Mouse (Mus musculus) retina, adult 2 months (tissue): Measurements from ENCODE around the gene Lekr1.
"Not testable (repeated sequence)": the region's sequence is repeated elsewhere in the genome, so short reads cannot be mapped to it uniquely, and the experiment has no call there.

Experiments used
- DNase-seq: peaks from one replicate; pipeline ENCODE4 v3.0.0-alpha.2; 2012; ENCODE audit warnings: low read depth, low spot score

Gene Lekr1

DNA sequence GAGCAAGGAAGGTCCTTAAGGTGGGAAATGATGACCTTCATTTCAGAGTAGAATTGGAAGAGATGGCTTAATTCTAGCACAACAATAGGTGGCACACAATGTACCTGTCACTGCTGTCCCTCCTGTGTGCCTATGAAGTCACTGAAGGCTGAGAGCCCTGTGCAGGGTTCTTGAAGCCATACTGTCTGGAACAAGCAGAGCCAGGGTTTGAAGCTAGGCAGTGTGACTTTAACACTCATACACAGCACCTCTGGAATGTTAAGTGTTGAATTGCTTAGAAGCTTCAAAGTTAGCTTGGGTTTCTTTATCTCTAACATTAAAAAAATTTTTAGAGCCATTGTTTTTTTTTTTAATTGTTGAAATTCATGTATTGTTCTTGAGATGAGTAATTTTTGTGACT is 100.4 kb downstream of the Lekr1 start:
- DNase-seq, result no peak

DNA sequence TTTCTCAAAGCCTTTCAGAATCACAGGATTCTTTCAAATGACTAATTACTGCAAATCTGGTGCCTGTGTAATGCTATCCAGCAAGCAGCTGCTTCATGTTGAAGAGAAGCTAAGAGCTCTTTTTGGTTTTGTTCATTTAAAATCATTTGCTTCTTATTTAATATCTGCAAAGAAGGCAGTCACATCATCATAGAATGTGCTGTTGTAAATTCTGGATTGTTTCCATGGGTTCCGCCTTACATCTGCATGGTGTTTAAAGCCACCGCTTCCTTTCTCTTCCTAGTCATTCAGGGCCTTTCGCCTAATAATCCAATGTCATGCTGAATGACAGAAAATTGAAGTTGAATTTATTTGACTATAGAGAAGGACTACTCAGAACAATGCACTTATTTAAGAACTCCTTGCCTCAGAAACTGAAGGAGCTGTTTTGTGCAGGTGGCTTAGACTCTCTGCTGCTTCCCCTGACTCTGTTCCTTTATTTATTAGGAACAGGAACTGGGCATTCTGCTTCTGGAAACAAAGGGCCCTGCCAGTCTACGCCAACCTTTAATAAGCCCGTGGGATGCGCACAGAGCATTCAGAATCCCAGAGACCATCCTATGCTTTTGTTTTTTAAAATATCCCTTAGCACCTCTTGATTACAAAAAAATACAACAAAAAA is 101.3 kb downstream of the Lekr1 start:
- no peak for DNase-seq

DNA sequence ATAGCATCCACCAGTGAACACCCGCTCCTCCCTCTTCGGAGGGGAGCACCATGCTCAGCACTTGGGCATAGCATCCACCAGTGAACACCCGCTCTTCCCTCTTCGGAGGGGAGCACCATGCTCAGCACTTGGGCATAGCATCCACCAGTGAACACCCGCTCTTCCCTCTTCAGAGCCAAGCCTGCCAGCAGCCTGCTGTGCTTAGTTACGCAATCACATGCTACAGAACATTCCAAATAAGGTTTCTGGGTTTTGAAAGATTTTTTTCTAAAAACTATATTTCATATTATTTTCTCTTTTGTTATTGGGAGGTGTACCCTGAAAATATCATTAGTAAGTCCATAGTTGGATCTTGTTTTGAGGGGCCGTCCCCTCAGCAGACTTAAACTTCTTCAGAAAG is 103.6 kb downstream of the Lekr1 start:
- not testable (repeated sequence) for DNase-seq

DNA sequence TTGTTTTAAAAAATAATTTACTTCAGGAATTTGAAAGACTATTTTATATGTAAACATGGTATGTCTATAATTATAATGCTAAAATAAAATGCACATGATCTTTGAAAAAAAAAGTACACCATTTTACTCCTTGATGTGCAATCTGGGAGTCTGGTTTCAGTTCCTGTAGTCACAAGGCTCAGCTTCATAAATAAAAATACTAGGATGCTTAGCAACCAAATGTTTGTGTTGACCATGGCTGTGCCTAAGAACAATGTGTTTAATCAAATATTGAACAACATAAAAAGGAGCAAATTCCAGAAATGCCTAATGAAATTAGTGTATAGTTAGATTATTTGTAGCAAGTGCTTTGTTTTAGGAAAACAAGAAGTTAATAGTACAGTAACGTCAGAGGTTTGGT is 107.9 kb downstream of the Lekr1 start:
- DNase-seq, result no peak

DNA sequence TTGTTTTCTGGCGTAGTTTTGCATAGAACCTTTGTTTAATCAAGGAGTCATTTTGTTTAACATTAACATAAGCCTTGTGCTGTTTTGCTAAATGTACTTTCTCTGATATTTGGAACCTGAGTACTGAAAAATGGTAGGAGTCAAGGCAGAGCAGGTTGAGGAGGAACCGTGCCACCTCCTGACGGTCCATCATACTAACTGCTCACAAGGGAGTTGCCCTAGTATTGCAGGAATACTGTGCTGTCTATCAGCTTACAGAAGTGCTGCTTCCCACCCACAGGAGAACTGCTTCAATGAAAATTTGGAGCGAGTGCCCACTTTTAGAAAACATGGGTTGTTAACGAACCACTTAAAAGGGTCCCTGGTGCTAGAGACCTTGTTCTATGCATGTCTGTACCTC is 109.1 kb downstream of the Lekr1 start:
- no peak for DNase-seq

DNA sequence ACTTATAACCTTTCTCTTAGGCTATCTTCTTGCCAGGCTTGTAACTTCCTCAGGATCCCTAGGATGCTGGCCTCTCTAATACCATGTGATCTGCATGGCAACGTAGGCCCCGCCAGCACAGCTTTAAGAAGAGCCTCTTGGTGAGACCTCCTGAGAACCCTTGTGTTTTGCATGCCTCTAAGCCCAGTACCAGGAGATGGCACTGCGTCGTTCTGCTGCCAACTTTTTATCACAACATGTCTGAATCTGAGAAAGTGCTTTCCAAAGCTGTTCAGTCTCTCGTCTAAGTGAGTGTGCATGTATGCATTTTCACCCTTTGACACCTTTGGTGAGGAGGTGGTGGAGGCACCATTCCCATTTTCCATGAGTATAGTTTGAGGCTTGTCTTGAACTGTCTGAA is 116.2 kb downstream of the Lekr1 start:
- DNase-seq, result no peak

DNA sequence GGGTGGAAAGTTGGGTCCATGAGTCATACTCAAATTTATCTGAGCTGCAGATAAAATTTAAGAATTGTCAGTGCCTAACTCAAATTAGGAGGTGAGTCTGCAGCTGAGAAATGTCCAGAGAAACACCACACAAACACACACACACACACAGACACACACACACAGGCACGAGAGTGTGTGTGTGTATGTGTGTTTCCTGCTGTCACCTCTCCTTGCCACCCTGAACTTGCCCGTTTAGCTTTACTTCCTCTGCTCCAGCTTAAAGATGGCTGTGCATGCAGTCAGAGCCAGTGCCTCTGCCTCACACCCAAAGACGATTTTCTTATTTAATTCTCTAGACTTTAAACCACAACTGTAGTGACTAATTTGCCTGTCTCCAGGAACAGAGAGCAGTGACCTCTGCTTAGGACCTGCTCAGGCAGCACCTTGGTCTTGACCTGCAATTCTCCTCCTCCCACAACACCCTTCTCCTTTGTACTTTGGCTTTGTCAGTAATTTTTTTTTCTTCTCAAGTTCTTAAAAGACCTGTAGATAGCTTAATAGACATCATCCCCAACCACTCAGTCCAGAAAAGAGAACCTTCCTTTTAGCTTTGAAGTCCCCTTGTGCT is 124.2 kb downstream of the Lekr1 start:
- DNase-seq, result no peak

DNA sequence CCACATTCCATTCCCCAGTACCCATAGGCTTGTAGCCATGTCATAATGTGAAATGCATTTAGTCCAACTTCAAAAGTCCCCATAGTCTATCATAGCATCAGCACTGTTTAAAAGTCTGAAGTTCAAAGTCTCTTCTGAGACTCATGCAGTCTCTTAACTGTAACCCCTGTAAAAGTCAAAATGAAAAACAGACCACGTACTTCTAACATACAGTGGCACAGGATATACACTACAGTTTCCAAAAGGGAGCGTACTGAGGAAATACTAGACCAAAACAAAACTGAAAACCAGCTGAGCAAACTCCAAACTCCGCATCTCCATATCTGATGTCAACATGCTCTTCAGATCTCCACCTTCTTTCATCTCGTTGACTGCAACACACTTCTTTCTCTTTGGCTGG is 127.5 kb downstream of the Lekr1 start:
- no peak for DNase-seq

DNA sequence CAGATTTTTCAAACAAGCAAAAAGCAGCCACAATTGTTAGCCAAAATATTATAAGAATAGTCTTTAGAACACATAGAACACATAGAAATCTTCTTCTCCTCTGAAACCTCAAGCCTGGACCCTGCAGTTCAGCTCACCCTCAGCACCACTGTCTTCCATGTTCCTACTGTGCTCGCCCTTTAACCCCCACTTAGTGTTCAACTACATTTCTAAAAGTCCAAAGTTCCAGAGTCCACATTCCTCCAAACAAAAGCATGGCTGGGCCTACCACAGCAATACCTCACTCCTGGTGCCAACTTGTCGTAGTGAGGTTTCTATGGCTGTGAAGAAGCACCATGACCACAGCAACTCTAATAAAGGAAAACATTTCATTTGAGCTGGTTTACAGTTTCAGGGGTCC is 128.7 kb downstream of the Lekr1 start:
- DNase-seq, result no peak

DNA sequence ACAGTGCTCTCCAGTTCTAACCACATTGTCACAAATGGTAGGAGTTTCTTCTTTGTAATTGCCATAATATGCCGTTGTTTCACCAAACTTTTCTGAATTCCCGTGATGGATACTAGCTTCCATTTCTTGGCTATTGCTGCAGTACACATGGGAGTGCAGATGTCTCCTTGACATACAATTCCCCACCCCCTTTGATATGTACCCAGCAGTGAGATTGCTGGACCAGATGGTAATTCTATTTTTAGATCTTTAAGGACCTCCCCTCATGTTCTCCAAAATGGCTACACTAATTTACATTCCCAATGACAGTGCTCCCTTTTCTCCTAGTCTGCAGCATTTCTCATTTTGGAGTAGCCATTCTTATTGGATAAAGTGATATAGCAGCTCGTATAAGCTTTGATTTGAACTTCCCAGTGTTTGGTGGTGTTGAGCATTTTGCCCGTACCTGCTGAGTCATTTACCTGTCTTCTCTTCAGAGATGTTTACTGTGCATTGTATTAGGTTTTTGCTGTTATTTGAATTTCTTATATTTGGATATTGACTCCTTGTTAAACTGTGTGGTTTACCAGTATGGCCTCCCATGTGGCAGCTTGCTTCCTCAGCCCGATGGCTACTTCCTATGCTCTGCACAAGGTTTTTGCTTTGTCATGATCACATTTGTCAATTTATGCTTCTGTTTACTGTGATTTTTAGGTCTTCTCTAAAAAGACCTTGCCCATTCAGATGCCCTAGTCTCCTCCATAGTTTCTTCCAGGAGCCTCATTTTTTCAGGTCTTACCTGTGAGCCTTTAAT is 131.5 kb downstream of the Lekr1 start:
- DNase-seq, result no peak

DNA sequence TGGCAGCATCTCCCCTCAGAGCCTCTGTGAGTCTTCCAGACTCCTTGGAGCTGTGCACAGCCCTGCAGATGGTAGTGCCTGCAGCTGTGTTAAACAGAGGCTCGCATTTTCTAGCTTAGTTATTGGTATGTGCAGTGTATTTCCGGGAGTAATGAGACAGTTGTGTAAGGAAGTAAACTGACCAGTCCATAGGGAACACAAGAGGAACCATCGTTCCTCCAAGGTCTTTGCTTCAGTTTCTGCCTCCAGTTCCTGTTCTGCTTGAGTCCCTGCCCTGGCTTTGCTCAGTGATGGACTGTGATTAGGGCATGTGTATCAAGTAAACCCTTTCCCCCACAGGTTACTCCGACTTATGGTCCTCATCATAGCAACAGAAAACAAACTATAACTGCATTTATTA is 134.9 kb downstream of the Lekr1 start:
- no peak for DNase-seq

DNA sequence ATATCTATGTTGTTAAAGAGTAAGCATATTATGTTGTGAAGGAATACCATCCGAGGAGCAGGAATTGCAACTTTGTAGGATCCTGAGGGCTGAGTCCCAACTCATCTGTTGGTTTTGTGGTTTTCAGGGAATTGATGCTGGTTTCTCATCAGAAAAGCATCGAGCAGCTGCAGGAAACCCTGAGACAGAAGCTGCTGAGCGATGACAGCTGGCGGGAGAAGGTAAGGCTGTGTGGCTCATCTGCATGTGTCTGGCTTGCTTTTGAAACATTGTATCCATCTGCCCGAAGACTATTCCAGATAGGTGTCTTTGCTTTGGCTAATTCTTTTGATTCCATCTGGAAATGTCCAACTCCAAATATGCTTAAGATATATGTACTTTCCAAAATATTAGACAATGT is 136.2 kb downstream of the Lekr1 start:
- no peak for DNase-seq

DNA sequence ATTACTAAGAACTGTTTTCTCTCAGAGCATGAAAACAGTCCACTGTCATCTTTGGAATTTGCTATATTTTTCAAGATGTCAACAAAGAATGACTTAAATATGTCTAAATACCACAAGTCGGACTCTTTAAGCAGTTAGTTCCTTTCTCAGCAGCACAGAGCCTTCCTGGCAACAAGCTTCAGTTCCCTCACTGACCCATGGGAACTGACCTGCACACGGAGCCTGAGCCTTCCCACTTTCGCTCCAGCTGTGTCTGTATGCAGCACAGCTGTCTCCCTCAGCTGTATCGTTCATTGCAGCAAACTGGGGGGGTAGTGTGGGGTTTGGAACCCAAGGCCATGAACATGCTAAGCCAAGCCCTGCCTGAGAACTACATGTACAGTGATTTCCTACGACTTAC is 136.8 kb downstream of the Lekr1 start:
- no peak for DNase-seq

DNA sequence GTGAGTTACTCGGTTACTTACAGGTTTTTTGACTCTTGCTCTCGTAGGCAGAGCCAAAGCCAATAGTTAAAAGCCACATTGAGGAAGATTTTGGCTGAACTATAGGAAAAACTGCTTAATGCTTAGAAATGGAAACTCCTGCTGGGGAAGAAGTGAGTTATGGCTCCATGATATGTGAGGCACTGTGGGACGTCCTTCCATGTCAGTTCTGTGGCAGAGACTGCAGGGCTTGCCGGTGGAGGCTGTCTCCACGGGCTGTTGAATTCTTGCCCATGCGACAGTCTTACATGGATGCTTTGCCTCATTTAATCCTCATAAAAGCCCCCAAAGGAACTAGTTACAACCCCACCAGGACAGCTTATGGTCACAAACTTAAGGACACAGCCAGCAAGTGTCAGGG is 148.9 kb downstream of the Lekr1 start:
- no peak for DNase-seq

DNA sequence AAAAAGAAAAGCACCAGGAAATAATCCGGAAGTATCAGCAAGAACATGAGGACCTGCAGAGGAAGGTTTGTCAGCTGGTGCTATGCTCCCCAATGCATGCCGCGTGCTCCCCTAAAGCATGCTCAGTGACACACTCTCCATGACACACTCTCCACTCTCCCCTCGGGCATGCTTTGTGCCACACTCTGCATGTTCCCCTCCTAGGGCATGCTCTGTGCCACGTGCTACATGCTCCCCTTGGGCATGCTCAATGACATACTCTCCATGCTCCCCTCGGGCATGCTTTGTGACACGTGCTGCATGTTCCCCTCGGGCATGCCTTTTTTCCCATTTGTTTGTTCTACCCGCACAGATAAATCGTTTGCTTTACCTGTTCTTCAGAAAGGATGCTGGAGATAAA is 150.0 kb downstream of the Lekr1 start:
- no peak for DNase-seq

DNA sequence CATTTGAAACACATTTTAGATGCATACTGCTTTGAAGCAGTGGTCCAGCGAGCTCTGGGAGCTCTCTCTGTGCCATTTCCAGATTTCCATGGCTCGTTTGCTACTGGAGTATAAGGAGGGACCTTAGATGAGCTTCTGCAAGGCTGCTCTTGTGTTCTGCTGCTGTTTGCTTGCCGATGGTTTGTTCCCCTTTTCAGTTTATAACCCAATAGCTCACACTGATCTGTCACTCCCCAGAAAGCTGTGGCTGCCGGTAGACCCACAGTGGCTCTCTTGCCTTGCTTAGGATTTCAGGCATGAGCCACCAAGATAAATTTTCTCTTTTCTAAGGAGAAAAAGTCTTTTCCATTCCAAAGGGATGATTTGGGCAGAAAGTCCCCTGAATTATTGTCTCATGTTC is 152.6 kb downstream of the Lekr1 start:
- no peak for DNase-seq

DNA sequence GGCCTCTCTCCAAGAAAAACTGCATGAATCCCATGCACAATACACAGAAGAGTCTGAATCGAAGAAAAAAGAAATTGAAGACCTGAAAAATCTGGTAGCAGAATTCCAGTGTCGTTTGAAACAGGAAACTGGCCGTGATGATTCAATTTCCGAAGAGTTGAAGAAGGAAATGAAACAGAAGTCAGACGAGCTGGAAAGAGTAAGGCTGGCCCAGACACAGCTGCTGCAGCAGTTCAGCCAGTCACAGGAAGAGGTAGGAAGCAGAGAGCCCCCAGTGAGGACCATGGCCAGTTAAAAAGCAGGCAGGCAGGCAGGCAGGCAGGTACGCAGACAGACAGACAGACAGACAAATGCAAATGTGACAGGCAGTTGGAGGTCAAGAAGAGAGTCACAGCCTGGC is 153.8 kb downstream of the Lekr1 start:
- no peak for DNase-seq

DNA sequence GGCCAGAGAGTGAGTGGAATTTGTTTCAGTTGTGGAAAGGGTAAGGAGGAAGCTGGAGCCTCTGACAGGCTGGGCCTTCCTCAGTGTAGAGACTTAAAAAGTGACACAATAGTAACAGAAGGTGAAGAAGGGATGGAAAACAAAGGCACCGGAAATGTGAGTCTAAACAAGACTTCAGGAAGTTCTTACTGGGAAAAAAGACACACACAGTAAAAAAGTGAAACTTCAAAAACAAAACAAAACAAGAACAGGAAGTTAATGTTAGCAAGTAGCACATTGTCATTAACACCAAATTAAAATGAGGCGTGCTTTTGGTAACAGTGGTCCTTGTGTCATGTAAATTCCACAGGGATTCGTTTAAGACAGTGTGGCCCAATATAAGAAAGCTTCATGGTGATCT is 158.9 kb downstream of the Lekr1 start:
- no peak for DNase-seq

DNA sequence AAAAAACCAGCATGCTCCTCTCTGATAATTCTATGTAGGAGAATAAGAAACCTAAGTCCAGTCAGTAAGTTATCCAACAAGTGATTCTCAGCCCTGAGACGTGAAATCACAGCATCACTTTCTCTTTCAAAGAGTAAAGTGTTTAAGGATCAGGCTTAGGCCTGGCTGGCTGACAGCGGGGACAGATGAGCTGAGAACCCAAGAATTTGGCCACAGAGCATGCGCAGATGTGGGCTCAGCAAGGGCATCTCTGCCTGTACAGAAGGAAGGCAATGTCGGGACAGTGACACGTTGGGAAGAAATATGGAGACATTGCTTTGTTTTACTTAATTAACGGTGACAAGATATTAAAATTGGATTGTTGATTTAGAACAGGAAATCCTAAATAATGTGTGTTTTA is 160.7 kb downstream of the Lekr1 start:
- DNase-seq, result no peak

DNA sequence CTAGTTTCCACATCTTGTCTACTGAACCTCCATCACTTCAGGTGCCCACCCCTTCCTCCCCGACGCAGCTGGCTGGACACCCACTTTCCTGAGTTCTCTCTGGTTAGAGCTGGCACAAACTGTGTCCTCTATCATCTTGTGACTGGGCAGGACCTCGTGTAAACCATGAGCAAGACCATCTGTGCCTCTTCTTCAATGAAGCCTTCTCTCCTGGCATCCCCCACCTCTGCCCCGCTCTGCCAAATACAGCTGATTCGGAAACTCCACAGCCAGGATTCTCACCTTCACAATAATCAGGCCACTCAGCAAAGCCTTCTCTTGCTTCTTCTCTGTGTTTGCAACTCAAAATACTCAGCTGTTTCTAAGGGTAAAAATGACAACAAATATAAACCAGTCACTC is 161.4 kb downstream of the Lekr1 start:
- DNase-seq, result no peak

DNA sequence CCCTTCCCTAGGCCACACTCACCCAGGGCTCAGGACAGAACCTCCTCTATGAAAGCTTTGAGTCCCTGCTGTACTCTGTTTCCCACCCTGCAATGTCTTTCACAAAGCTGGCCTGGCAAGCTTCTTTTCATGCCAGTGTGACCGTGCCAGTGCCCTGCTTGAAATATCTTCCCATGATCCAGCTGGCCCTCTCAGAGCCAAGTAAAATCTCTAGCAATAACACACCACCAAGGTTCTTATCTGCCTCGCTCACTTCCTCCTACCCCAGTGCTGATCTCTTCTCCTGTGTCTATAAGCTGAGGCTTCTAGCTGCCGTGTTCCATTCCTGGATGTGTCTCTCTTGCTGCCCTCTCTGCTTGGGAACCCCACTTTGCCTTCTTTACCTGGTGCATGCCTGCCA is 162.0 kb downstream of the Lekr1 start:
- no peak for DNase-seq

DNA sequence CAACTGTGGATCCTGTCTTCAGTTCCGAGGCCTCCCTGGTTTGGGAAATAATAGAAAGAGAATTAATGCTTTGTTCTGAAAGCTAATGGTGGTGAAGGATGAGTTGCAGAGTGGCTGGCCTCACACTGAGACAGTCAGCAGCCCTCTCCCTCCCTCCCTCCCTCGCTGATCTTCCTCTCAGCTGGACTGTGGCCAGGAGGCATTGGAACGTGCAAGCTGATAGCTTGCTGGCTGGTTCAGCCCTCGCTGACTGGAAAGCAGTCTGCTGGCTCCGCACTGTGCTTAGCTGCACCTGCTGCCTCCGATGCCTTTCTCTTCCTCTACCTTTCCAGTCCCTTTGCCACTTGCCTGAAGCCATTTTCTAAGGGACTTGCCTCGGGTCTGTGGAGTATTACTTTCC is 163.2 kb downstream of the Lekr1 start:
- no peak for DNase-seq

DNA sequence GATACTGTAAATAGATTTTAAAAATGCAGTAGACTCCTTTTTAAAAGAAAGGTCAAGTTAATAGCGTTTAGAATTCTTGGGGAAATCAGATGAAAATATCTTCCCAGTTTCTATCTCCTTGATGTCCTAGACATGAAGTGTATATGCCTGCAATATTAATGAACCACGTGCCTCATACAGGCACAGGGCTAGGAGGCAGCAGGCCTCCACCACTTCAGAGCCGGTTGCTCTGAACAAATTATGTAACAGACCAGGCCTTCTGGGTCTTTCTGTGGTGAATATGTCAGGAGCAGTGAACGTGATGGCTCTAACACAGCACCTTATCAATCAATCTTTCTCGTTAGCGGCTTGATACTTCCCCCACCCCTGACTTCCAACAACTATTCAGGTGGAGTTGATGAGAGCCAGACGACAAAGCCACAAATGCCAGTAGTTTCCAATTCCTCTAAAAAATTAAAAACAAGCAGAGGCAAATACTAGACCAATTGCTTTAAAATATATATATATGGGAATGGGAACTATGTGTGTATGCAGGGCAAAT is 164.0 kb downstream of the Lekr1 start:
- DNase-seq, result no peak
